Mouse (Mus musculus) left cerebral cortex, postnatal 10 days (tissue): ENCODE measurements at regions not wholly inside any gene's neighbourhood (a gene's known extent, or its start where the extent isn't known, plus 50 kb on each side); places are given as distances from the start of the nearest gene placed in this dataset. TPM values are rescaled to one million over a fixed set of nuclear protein-coding genes. Genes with fewer than 3 reads are reported as not detected.

ENCODE experiments used
- DNase-seq, 2 experiments: peaks; one replicate each; pipeline ENCODE4 v3.0.0; 2021 to 2022; ENCODE audit warnings: low spot score in 2 of 2, mixed read lengths in 1 of 2; ENCODE audit errors: extremely low spot score in 1 of 2
- intact Hi-C: fragments of 180-260 bp; cut with DNase I; formaldehyde crosslinking; loops from one replicate; pipeline ENCODE4 v1.15.1; 2025
- microRNA-seq: library from miRNA; unstranded; fragments of <30 nt; microRNA quantifications from one replicate; pipeline ENCODE4 v1.2.0, GENCODE M21; 2022

- intact Hi-C loops, result no loop called here
- DNase-seq, result no peak
These were observed 1227.1 kb downstream of the A830018L16Rik start for GRCm38 (mm10) chr1:12640983-12641382.

Small RNA genes lying in the stretch of these regions (microRNA-seq; reads per million reads assigned to microRNA genes)
- not detected for gene Mir6341
